Mouse (Mus musculus) urinary bladder, adult 18-20 months (tissue): ENCODE results near the gene Abhd17b.
A peak's percentile ranks its signal among the peaks of the same experiment; 100 is the strongest.
"Not testable (repeated sequence)": the region's sequence is repeated elsewhere in the genome, so short reads cannot be mapped to it uniquely, and the experiment has no call there.

ENCODE experiments used
- DNase-seq, 2 experiments: peaks; one replicate each; pipeline ENCODE4 v3.0.0; 2022; ENCODE audit warnings: low spot score in 2 of 2, mixed read lengths in 2 of 2

Gene Abhd17b

DNA sequence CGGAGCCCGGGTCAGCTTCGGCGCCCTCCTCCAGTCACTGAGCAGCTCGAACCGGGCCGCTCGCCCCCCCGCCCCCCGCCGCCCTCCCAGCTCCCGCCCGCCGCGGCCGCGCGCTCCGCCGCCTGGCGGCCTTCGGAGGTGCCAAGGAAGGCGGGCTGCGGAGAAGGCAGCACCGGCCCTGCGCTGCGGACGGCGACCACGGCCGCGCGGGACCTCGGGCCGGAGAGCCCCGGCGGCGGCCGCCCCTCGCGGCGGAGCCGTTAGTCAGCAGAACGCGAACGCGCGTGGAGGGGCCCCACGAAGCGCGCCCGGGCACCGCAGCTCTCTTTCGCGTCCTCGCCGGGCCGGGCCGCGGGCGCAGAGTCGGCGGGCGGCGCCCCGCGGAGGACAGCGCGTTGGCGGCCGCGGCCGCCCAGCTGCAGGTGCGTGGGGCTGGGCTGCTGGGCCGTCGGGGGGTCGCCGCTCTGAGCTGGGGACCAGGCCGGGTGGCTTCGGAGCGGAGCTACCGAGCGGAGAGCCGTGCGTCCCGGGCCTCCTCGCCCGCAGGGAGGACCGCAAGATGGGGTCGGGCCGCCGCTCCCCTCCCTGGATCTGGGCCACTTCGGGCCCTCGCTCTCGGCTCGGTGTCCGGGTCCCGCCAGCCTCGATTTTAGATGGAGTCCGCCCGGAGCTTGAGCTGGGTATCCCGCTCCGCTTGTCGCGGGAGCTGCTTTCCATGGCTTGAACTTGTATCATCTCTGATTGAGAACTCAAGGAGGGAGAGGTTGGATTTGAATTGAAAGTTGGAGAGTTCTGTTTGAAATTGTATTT is at the start of gene Abhd17b:
Gene Abhd17b, plus strand, starts transcription at position 14 of the 810 bp plus-strand sequence.
- DNase-seq, result peak; percentile 34 to 46

DNA sequence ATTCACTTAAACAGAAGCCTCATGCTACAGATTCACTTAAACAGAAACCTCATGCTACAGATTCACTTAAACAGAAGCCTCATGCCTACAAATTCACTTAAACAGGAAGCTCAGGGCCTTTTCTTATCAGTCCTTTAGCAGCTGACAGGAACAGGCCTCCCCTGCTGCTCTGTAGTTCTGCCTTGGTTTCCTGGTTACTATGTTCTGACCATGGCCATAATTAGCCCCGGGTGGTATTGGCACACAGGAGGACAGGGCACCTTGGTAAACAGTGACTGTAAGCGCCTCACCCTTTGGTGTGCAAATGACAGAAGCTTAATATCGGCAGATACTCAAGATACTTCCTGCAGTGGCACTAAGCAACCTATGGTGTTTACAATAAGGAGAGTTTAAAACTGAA is 49.1 kb upstream of the Abhd17b start:
- no peak for DNase-seq

DNA sequence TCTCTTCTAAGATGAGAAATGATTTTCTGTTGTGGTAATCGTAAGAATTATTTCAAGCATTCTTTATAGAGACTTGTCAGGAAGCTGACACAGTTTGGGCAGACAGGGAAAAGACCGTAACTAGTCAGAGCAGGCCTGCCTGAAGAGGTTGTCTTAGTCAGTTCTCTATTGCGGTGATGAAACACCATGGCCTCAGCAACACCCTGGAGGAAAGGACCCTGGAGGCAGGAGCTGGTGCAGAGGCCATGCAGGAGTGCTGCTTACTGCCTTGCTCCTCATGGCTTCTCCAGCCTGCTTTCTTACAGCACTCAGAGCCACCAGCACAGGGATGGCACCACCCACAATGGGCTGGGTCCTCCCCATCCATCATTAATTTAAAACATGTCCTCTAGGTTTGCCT is 47.7 kb upstream of the Abhd17b start:
- DNase-seq, result no peak

DNA sequence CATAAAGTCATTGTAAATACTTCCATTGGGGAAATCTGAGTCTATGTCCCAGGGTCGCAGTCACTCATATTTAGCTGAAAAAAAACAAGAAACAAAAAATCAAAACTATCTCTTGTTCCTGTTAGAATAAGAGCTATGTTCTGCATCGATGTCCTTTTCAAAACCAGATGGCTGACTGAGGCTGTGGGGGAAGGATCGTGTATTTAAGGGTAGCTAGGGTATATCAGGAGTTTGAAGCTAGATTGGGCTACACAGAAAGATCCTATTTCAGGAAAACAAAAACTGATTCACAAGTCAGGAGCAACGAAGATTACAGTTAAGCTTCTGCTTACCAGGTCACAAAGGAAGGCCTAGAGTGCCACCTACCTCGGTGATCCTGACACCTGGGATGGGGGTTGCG is 42.7 kb upstream of the Abhd17b start:
- no peak for DNase-seq

DNA sequence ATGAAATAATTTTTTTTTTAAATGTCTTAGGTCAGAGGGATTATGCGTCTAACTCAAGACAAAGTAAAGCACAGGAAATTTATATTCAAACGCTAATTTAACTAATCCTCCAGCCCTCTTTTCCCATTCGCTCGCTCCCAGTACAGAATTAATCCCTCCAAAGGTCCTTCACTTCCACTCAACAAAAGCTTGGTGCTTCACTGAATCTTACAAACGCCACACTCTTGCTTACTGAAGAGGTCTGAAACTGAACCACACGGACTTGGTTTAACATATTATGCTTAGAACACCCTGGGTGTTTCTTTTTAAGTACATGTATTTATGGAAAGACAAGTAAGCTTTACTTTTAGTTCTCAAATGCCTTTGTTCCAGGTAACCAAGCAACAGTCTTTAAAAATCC is 41.7 kb upstream of the Abhd17b start:
- no peak for DNase-seq

DNA sequence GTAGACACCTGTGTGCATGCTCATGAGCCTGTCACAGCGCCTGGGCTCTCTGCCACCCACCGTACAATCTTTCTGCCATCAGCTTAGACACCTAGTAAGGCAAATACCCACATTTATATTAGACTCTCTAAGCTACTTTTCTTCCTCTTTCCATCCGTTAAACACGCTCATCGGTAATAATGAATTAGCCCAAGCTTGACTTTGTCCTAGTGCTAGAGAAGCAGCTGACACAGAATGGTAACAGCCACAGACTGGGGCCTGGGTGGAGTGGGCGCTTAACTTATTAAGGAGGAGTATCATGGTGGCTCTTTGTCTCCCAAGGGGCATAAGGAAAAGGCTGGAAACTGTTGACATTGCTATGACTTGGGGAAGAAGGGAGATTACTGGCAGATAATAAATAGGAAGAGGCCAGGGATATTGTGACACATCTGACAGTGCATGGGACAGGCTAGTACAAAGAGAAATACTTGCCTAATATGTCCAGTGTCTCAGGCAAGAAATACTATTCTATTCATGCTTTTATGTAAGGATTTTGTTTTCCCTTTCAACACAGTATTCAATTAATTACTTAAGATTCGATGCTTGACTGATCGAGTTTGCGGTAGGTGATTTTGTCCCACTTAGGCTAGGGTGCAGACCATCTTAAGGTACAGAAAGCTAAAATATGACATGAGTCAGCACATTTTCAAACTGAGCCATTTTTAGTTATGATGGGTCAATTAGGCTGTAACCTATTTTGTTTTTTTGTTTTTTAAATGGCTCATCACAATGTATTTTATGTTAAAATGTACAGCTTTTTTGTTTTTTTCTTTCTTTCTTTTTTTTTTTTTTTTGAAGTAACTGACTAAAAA is 41.0 kb upstream of the Abhd17b start:
- DNase-seq, result no peak

DNA sequence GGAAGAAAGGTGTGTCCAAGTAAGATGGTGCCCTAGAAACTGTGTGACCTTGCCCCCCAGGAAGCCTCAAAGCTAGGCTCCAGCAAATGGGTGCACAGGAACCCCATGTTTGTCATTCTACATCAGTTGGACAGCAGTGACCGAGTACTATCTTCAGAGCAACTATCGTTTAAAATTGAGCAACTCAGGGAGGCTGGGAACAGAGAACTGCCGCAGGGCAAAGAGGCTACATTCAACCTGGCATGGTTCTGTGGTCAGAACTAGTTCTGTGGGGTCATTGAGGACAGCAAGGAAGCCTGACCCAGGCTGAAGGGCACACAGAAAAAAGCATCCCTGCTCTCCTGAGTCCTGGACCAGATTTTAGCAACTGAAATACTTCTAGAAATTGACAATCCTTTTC is 37.2 kb upstream of the Abhd17b start:
- no peak for DNase-seq

DNA sequence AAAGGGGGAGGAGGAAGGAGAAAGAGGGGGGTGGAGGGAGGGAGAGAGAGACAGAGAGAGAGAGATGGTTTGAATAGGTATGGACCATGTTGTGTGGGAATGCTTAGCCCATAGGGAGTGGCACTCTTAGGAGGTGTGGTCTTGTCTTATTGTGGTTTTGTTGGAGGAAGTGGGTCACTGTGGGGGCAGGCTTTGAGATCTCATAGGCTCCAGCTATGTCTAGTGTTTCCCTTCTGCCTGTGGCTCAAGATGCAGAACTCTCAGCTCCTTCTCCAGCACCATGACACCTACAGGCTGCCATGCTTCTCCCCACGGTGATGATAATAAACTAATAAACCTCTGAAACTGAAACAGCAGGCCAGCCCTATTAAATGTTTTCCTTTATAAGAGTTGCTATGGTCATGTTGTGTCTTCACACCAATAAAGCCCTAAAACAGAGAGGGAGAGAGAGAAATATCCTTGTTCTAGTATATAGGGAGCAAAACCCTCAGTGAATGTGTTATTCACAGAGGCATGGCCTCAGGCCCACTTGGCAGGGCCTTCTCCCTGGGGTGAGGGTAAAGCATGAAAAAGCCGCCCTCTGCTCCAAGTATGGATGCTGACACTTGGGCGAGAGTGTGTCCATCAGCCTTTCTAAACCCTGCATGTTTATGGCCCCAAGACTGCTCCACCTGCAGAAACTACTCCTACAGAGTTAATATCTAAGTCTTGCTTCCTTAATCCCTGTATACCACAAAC is 29.4 kb upstream of the Abhd17b start:
- DNase-seq, result no peak

DNA sequence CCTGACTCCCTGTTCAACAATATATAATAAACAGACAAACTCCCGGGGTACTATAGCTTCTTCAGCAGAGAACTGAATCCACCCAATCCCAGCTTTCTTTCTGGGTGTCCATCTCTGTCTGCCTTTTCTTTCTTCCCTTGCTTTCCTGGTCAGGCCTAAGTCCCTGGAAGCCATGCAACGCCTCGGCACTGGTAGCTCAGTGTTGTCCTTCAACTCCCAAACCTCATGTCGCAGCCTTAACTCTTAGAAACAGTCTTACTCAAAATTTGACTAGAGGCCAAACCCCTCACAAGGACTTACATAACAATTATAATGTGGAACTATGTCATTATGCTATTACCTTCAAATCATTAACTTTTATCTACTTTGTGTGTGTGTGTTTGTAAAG is 28.8 kb upstream of the Abhd17b start:
- no peak for DNase-seq

DNA sequence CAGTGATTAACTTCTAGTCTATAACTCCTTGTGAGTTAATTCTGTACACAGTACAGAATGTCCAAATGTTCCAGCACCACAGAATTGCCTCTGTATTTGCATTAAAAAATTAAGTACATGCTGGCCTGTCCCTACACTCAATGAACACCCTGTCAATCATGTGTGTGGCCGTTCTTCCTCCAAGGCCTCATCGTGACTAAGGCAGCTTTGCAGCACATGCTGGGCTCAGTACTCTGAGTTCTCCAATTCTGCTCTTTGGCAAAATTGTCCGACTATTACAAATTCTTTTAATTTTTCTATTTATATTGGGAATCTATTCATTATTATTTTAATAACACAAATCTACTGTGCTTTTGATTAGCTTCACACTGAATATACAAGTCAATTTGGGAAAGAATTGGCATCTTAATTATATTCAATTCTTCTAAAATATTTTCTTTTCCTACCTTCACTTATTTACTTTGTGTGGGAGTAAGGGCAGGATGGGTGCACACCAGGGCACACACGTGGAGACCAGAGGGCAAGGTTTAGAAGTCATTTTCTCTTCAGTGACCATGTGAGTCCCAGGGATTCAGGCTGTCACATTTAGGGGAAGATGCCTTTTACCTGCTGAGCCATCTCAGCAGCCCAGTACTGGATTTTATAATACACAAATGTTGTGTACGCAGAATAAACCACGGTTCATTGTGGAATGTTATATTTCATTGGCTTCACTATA is 26.6 kb upstream of the Abhd17b start:
- DNase-seq, result no peak

DNA sequence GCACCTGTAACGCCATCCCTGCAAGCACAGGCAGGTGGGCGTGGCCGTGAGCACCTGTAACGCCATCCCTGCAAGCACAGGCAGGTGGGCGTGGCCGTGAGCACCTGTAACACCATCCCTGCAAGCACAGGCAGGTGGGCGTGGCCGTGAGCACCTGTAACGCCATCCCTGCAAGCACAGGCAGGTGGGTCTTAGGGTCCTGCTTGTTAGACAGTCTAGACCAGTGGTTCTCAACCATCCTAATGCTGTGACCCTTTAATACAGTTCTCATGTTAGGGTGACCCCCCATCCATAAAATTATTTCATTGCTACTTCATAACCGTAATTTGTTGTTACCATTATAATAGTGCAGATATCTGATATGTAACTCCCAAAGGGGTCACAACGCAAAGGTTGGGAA is 24.5 kb upstream of the Abhd17b start:
- not testable (repeated sequence) for DNase-seq

DNA sequence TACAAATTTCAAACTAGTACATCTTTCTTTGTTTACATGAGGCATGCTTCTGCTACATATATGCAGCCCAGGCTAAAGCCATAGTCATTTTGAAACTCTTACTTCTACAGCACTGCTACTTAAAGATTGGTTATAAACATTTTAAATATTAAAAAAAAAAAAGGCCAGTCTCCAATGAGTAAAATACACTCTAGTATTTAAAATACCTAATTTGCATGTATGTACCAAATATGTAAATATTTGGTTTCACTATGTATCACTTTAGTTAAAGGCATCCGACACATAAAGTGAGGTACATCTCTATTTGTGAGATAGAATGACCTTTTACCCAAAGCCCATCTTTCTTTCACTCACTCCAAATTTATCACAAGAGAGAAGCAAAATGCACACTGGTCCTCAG is 24.0 kb upstream of the Abhd17b start:
- DNase-seq, result no peak

DNA sequence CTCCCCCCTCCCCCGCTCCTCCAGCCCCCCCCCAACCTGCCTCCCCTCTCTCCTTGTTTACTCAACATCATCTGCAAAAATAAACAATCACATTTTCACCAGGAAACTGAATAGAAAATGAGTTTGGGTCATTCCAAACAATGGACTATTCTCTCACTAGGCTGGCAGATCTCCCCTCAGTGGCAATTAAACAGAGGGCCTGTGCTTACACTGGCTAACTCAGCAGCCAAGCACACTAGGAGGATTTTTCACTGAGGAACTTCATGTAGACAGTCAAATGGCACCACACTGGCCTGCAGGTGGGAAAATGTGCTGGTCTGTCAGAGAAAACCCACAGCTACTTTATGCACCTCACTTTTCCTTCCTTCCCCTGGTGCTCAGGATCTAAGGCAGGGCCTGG is 23.5 kb upstream of the Abhd17b start:
- no peak for DNase-seq

DNA sequence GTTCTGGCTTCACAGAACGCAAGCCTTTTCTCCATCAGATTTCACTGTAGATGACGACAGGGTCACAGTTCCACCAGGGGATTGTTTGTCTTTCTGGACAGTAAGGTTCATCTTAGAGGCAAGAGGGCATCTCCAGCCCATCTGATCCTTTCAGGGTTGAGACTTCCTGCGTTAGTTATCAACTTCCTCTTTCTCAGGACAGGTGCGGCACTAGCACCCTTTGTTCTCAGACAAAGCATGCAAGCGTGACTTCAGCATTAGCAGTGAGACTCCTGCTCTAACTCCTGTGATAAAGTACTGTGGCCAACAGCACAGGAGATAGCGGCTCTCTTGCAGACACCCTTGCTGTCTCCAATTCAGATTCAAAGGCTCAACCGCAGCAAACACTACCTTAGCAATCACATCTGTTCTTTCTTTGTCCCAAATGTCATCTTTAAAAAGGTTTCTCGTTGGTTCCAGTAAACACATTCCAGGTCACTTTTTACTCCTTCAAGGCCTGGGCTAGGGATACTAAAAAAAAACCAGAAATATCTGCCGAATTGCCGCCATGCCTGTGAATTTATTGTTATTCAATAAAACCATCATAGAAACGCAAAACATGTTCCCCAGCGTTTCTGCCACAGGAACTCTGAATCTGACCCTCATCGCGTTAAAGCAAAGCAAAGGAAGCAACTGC is 22.2 kb upstream of the Abhd17b start:
- no peak for DNase-seq

DNA sequence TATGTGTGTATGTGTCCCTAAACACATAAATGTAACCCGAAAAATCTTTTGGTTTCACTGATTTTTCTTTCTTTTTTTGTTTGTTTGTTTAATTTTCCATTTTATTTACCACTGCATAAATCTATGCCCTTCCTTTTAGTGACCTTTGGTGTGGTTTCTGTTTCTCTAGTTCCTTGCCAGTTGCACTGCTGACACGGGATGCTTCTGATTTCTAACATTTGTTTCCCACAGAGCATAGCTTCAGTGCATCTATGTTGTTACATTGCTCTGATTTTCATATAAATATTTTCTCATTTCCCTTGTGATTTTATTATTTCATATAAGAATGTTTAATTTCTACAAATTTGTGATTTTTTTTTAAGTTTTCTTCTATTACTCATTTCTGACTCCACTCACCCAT is 17.6 kb upstream of the Abhd17b start:
- DNase-seq, result no peak

DNA sequence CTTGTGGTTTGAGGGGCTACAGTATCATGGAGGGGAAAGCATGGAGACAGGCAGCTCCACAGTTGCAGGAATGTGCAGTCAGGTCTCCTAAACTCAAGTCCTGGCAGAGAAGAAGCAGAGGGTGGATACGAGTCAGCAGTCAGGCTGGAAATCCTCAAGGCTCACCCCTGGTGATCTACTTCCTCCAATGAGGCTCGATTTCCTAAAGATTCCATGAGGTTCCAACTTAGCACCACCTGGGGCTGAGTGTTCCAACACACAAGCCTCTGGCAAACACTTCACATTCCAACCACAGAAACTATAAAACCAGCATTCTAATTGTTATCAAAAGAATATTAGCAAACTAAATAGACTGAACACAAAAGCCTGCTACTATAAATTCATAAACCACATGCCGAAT is 16.1 kb upstream of the Abhd17b start:
- DNase-seq, result no peak

DNA sequence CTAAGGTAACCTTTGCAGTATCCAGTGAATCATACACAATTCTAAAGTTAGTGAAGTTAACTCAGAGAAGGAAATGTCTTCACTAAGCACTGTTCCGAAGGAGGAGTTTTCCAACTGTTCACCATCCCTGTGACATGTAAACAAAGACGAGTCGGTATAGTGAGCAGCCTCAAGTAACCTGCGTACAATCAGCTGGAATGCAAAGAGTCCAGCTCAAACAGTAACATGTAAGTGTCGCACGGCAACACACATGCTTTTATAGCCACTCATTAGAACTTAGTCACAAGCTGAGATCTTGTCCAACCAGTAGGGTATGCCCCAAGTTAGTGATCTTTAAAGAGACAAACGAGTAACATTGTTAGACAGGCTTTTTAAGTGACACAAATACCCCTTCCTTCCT is 15.3 kb upstream of the Abhd17b start:
- DNase-seq, result peak in 1 of 2 experiments; percentile 26

DNA sequence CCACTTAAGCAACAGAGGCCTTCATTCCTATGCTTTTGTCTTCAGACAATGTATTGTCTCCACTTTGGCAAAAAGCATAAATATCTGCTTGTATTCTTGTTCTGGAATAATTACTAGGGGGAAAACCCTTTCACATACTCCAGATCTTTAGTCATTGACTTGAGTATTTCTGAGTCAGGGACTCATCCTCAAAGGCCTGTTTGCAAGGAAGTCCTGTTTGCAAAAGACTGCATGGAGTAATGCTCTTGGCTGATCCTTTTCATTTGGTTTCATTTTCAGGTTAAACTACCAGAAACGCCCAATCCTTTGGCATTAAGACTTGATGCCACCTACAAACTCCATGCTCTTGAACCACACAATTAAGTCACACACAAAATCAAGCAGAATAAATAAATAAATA is 9.1 kb upstream of the Abhd17b start:
- no peak for DNase-seq

DNA sequence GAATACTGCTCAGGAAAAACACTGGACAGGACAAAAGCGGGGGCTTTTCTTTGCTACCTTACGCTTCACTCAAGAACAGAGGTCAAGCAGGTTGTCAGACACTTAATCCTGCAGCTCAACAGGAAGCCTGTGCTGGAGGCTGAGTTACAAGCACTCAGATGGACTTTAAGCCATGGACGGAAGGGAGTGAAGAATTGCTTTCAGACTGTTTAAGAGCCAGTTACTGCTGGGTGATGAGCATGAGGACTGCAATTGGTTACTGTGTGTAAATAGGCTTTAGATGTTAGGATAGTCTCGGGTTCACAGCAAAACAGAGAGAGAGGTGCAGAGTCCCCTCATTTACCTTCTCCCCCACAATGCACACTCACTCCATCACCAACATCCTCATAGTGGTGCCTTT is 7.7 kb upstream of the Abhd17b start:
- DNase-seq, result no peak

DNA sequence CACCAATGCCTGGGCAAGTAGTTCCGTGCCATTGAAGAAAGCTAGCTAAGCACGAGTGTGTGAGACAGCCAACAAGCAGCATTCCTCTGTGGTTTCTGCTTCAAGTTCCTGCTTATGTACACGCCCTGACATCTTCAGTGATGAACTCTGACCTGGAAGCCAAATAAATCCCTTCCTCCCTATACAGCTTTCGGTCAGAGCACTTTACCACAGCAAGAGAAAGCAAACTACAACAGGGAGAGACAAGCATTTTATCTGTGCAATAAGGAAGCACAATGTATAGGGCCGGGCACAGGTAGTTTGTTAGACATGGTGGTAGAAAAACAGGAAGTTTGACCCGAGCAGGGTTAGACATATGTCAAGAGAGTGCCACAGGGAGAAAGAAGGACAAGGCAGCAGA is 6.8 kb upstream of the Abhd17b start:
- no peak for DNase-seq

DNA sequence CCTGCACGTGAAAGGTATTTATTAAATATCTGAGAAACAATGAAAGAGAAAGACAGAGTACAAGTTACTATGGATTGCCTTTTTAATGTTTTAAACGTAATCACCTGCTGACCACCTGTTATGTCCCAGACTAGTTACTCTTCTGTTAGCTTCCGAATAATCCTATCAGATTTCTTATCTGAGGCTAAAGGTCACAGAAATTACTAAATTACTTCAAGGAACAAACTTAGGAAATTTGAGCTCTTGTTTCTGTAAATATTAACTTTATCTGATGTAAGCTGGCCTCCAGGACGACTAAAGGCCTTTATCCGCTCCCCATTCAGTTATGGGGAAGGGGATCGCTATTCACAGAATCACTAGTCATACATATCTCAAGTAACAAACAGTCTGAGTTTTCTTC is 1.3 kb upstream of the Abhd17b start:
- no peak for DNase-seq
